Mouse (Mus musculus): ENCODE data around the gene Srl. TPM values are rescaled to one million over a fixed set of nuclear protein-coding genes. Genes with fewer than 3 reads are reported as not detected.

Gene Srl
- polyA plus RNA-seq, 1 experiment from 2014 or later, result 33.2 TPM

DNA sequence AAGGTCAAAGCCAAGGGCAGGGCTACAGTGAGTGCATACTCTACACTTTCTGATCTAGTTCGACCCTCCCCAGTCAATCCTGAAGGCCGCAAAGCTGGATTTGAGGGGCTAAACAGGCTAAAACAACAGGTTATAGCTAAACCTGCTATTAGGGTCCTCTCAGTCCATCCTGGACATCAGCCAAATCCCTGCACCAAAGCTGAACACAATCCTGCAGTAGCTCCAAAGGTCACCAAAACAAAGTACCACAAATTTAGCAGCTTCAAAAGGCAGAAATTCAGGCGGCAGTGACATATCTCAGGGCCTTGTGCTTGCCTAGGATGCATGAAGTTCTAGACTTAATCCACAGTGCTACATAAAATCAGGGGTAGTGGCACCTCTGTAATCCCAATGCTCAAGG, 35.4 kb downstream of the Srl start:
- no peaks in the 10 kb centered on the region for H3K36me3 ChIP-seq
- H3K4me2 ChIP-seq (replicated peaks), result no peak overlapping the region
- H3K27me3 ChIP-seq (replicated peaks), result no peaks in the 10 kb centered on the region
- no peaks in the 10 kb centered on the region for H3K4me1 ChIP-seq
- 86% methylated on average over 3 of the region's 3 CpGs for WGBS
- no peak overlapping the region for H3K4me3 ChIP-seq
- H3K27ac ChIP-seq, result no peak overlapping the region
- no peak for ATAC-seq (ENCODE audit: low FRiP score, low read depth)
- H3K9me3 ChIP-seq, result no peaks in the 10 kb centered on the region
- H3K9ac ChIP-seq, result no peak overlapping the region

GRCm38 (mm10) chr16:4503495-4503894, 38.1 kb downstream of the Srl start:
- Histone ChIP-seq H3K27ac (no peak overlapping the region), H3K36me3 (no peaks in the 10 kb centered on the region), H3K4me2 (replicated peaks) (no peak overlapping the region), H3K4me3 (no peak overlapping the region), H3K9me3 (no peaks in the 10 kb centered on the region), H3K9ac (no peak overlapping the region), H3K27me3 (replicated peaks) (no peaks in the 10 kb centered on the region), H3K4me1 (no peaks in the 10 kb centered on the region)
- WGBS, result 95% methylated on average over 1 of the region's 1 CpGs
- ATAC-seq (ENCODE audit: low FRiP score, low read depth), result no peak

- H3K27ac ChIP-seq, result no peak overlapping the region
- H3K4me2 ChIP-seq (replicated peaks), result no peak overlapping the region
- H3K4me3 ChIP-seq, result no peak overlapping the region
- ATAC-seq (ENCODE audit: low FRiP score, low read depth), result no peak
- H3K4me1 ChIP-seq, result no peaks in the 10 kb centered on the region
- no peaks in the 10 kb centered on the region for H3K27me3 ChIP-seq (replicated peaks)
- no peaks in the 10 kb centered on the region for H3K9me3 ChIP-seq
- H3K36me3 ChIP-seq, result no peaks in the 10 kb centered on the region
- no peak overlapping the region for H3K9ac ChIP-seq
Observed at GRCm38 (mm10) chr16:4502568-4502967, 39.0 kb downstream of the Srl start.

DNA sequence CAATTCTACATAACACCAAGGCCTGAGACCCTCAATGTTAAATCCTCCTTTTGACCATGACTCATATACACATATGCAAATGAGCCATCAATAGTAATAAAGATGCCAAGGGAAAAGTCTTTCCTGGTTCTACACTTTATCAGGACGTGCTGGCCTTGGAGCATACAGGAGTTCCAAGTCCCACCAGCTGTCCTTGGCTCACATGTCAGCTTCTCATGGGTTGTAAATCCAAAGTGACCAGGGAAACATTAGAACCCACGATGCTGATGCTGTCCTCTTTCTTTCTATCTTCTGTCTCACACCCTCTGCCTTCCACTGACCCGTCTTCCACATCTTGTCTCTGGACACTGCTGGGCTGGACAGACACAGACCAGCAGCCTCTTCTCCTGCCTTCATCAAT, 39.9 kb downstream of the Srl start:
- Histone ChIP-seq H3K9me3 (no peaks in the 10 kb centered on the region), H3K4me3 (no peak overlapping the region), H3K4me1 (no peaks in the 10 kb centered on the region), H3K36me3 (no peaks in the 10 kb centered on the region), H3K9ac (no peak overlapping the region), H3K4me2 (replicated peaks) (no peak overlapping the region), H3K27me3 (replicated peaks) (no peaks in the 10 kb centered on the region), H3K27ac (no peak overlapping the region)
- ATAC-seq (ENCODE audit: low FRiP score, low read depth), result no peak
- 81% methylated on average over 3 of the region's 3 CpGs for WGBS

GRCm38 (mm10) chr16:4500598-4501385, 40.8 kb downstream of the Srl start:
- no peaks in the 10 kb centered on the region for H3K27me3 ChIP-seq (replicated peaks)
- H3K4me1 ChIP-seq, result no peaks in the 10 kb centered on the region
- H3K36me3 ChIP-seq, result no peaks in the 10 kb centered on the region
- no peak overlapping the region for H3K4me3 ChIP-seq
- ATAC-seq (ENCODE audit: low FRiP score, low read depth), result no peak
- WGBS, result 85% methylated on average over 8 of the region's 8 CpGs
- H3K9me3 ChIP-seq, result no peaks in the 10 kb centered on the region
- H3K4me2 ChIP-seq (replicated peaks), result no peak overlapping the region
- no peak overlapping the region for H3K27ac ChIP-seq
- no peak overlapping the region for H3K9ac ChIP-seq

GRCm38 (mm10) chr16:4497762-4498607, 43.6 kb downstream of the Srl start:
- Histone ChIP-seq H3K27me3 (replicated peaks) (no peaks in the 10 kb centered on the region), H3K9me3 (no peaks in the 10 kb centered on the region), H3K9ac (no peak overlapping the region), H3K4me3 (no peak overlapping the region), H3K4me1 (no peaks in the 10 kb centered on the region), H3K4me2 (replicated peaks) (no peak overlapping the region), H3K36me3 (no peaks in the 10 kb centered on the region), H3K27ac (no peak overlapping the region)
- no peak for ATAC-seq (ENCODE audit: low FRiP score, low read depth)
- 79% methylated on average over 8 of the region's 8 CpGs for WGBS

DNA sequence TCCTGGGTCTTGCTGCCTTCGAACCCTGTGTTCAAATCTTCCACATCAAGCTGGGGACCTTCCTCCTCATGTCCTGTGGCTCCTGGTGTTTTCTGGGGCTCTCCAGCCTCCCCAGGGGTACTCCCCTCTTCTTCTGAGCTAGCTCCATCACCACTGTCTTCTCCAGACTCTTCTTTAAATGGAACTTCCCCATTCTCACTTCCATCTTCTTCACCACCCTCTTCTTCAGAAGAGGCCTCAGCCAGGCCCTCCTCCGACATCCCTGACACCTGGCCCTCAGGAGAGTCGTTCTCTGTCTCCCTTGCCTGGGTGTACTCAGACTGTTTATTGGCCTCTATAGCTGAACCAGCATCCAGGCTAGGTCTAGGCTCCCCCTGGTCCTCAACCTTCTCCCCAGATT, 45.1 kb downstream of the Srl start:
- Histone ChIP-seq H3K27ac (no peak overlapping the region), H3K4me2 (replicated peaks) (no peak overlapping the region), H3K9me3 (no peaks in the 10 kb centered on the region), H3K36me3 (peaks cover 5% of the 10 kb centered on the region; the same call in 1 of the 2 replicates), H3K4me3 (no peak overlapping the region), H3K9ac (no peak overlapping the region), H3K4me1 (no peaks in the 10 kb centered on the region), H3K27me3 (replicated peaks) (no peaks in the 10 kb centered on the region)
- no peak for ATAC-seq (ENCODE audit: low FRiP score, low read depth)
- 89% methylated on average over 3 of the region's 3 CpGs for WGBS

- no peak for ATAC-seq (ENCODE audit: low FRiP score, low read depth)
- no peaks in the 10 kb centered on the region for H3K9me3 ChIP-seq
- H3K9ac ChIP-seq, result no peak overlapping the region
- H3K4me3 ChIP-seq, result no peak overlapping the region
- no peaks in the 10 kb centered on the region for H3K27me3 ChIP-seq (replicated peaks)
- peaks cover 5% of the 10 kb centered on the region; the same call in 1 of the 2 replicates for H3K36me3 ChIP-seq
- H3K27ac ChIP-seq, result no peak overlapping the region
- no peaks in the 10 kb centered on the region for H3K4me1 ChIP-seq
- 88% methylated on average over 5 of the region's 5 CpGs for WGBS
- H3K4me2 ChIP-seq (replicated peaks), result no peak overlapping the region
Observed at GRCm38 (mm10) chr16:4495861-4496260, 45.8 kb downstream of the Srl start.

DNA sequence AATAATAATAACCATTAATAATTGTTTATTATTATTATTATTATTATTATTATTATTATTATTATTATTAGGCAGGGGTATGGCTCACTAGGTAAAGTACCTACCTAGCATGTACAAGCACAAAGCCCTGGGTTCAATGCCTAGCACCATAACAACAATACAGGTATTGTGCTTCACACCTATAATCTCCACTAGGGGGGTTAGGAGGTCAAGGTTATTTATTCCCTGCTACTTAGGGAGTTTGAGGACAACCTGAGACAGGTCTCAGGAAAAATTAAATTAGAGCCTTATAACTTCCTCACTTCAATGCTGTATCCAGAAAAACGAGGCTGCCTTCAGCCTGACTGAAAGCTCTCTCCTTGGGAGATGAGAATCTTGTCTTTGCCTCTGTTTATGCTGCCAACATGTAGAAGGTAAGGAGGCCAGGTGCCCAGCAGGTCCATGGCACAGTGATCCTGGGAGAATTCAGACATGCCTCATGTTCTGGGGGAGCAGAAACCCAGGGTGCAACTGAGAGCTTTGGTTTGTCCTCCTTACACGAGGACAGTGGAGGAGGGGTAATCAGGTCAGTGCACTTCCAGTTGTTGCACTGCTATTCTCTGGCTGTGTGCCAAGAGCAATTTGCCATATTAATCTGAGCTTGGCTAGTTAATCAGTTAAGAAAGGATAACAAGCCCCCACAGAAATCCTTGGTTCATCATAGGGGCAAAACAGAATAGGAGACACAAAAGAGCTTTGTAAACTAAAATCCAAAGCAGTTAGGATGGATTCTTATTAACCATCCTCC, 48.6 kb downstream of the Srl start:
- Histone ChIP-seq H3K9ac (no peak overlapping the region), H3K4me1 (no peaks in the 10 kb centered on the region), H3K27me3 (replicated peaks) (no peaks in the 10 kb centered on the region), H3K27ac (no peak overlapping the region), H3K36me3 (peaks cover 5% of the 10 kb centered on the region; the same call in 1 of the 2 replicates), H3K4me2 (replicated peaks) (no peak overlapping the region), H3K4me3 (no peak overlapping the region), H3K9me3 (no peaks in the 10 kb centered on the region)
- 86% methylated on average over 2 of the region's 2 CpGs for WGBS
- no peak for ATAC-seq (ENCODE audit: low FRiP score, low read depth)

- Histone ChIP-seq H3K4me3 (no peak overlapping the region), H3K36me3 (peaks cover 9% of the 10 kb centered on the region; the same call in 1 of the 2 replicates), H3K4me2 (replicated peaks) (no peak overlapping the region), H3K4me1 (no peaks in the 10 kb centered on the region), H3K27me3 (replicated peaks) (no peaks in the 10 kb centered on the region), H3K27ac (no peak overlapping the region), H3K9me3 (no peaks in the 10 kb centered on the region), H3K9ac (no peak overlapping the region)
- peak; percentile 68 for ATAC-seq (ENCODE audit: low FRiP score, low read depth)
- 74% methylated on average over 11 of the region's 11 CpGs for WGBS
Observed at GRCm38 (mm10) chr16:4489114-4489624, 52.4 kb downstream of the Srl start.

- Histone ChIP-seq H3K27ac (no peak overlapping the region), H3K9me3 (no peaks in the 10 kb centered on the region), H3K9ac (no peak overlapping the region), H3K4me3 (no peak overlapping the region), H3K27me3 (replicated peaks) (no peaks in the 10 kb centered on the region), H3K4me2 (replicated peaks) (no peak overlapping the region), H3K36me3 (peaks cover 3% of the 10 kb centered on the region; the same call in 1 of the 2 replicates), H3K4me1 (no peaks in the 10 kb centered on the region)
- no peak for ATAC-seq (ENCODE audit: low FRiP score, low read depth)
- 73% methylated on average over 5 of the region's 5 CpGs for WGBS
Observed at GRCm38 (mm10) chr16:4480616-4481265, 60.9 kb downstream of the Srl start.

Data from neural tube, embryonic 12.5 days (tissue).